Mouse (Mus musculus) limb, embryonic 15.5 days (tissue): ENCODE results near the gene Fahd1. TPM values are rescaled to one million over a fixed set of nuclear protein-coding genes. Genes with fewer than 3 reads are reported as not detected.

Source experiments
- ATAC-seq: fragments of 200-750 bp; cut with Nextera tagmentation; 2 replicates; pipeline ENCODE4 v1.8.0; 2017; ENCODE audit warnings: low read depth, moderate TSS enrichment; ENCODE audit not compliant: insufficient number of reproducible peaks, low FRiP score, low TSS enrichment
- H3K27ac ChIP-seq: fragments of 300-500 bp; sonication (generic); 2 replicates; pipeline ENCODE4 v1.5.1; 2015; ENCODE audit warnings: moderate library complexity, mild to moderate bottlenecking, inconsistent platforms
- H3K27me3 ChIP-seq: fragments of 300-500 bp; sonication (generic); 2 replicates; pipeline ENCODE4 v1.6.1; 2015; ENCODE audit warnings: inconsistent platforms
- H3K36me3 ChIP-seq: fragments of 300-500 bp; sonication (generic); 2 replicates; pipeline ENCODE4 v1.6.1; 2015; ENCODE audit warnings: inconsistent platforms
- H3K4me1 ChIP-seq: fragments of 300-500 bp; sonication (generic); 2 replicates; pipeline ENCODE4 v1.6.1; 2015; ENCODE audit warnings: inconsistent platforms
- H3K4me2 ChIP-seq: fragments of 300-500 bp; sonication (generic); 2 replicates; pipeline ENCODE4 v1.6.1; 2015; ENCODE audit warnings: mild to moderate bottlenecking, inconsistent platforms
- H3K4me3 ChIP-seq: fragments of 300-500 bp; sonication (generic); 2 replicates; pipeline ENCODE4 v1.5.1; 2015; ENCODE audit warnings: mild to moderate bottlenecking, inconsistent platforms
- H3K9ac ChIP-seq: fragments of 300-500 bp; sonication (generic); 2 replicates; pipeline ENCODE4 v1.6.1; 2015; ENCODE audit warnings: inconsistent platforms
- H3K9me3 ChIP-seq: fragments of 300-500 bp; sonication (generic); 2 replicates; pipeline ENCODE4 v1.6.1; 2016; ENCODE audit warnings: inconsistent platforms
- WGBS: fragments of 180-500 bp; shearing (Covaris S2); methylation state at CpG from one replicate; pipeline ENCODE4 v1.1.7; 2015; 5-methylcytosine and 5-hydroxymethylcytosine counted together
- polyA plus RNA-seq: library from polyadenylated mRNA; unstranded; fragments of >200 nt; fragmentation: Nextera tagmentation; extraction: Ambion mirVana; gene quantifications from 2 replicates; pipeline ENCODE4 v1.2.1, GENCODE M21; 2015

Gene Fahd1
- polyA plus RNA-seq, 1 experiment from 2014 or later, result 19.0 TPM

- H3K4me2 ChIP-seq, result no peak overlapping the region
- H3K36me3 ChIP-seq, result peaks cover 59% of the 10 kb centered on the region
- WGBS, result 92% methylated on average over 12 of the region's 12 CpGs
- H3K4me3 ChIP-seq, result no peak overlapping the region
- H3K9me3 ChIP-seq, result no peaks in the 10 kb centered on the region
- ATAC-seq, result no peak
- H3K9ac ChIP-seq, result no peak overlapping the region
- no peak overlapping the region for H3K27ac ChIP-seq
- H3K4me1 ChIP-seq, result peaks cover 49% of the 10 kb centered on the region
- no peaks in the 10 kb centered on the region for H3K27me3 ChIP-seq
Observed at GRCm38 (mm10) chr17:24892785-24893184, 42.6 kb upstream of the Fahd1 start.

- H3K36me3 ChIP-seq, result peaks cover 51% of the 10 kb centered on the region
- H3K9ac ChIP-seq, result no peak overlapping the region
- WGBS, result 85% methylated on average over 13 of the region's 13 CpGs
- H3K4me3 ChIP-seq, result no peak overlapping the region
- H3K4me1 ChIP-seq, result peaks cover 43% of the 10 kb centered on the region
- no peaks in the 10 kb centered on the region for H3K27me3 ChIP-seq
- no peak overlapping the region for H3K27ac ChIP-seq
- H3K9me3 ChIP-seq, result no peaks in the 10 kb centered on the region
- H3K4me2 ChIP-seq, result no peak overlapping the region
- ATAC-seq, result no peak
Observed at GRCm38 (mm10) chr17:24891321-24891720, 41.2 kb upstream of the Fahd1 start.

- WGBS, result 88% methylated on average over 19 of the region's 19 CpGs
- no peaks in the 10 kb centered on the region for H3K9me3 ChIP-seq
- H3K4me1 ChIP-seq, result peaks cover 41% of the 10 kb centered on the region
- H3K4me2 ChIP-seq, result no peak overlapping the region
- no peaks in the 10 kb centered on the region for H3K27me3 ChIP-seq
- no peak overlapping the region for H3K9ac ChIP-seq
- ATAC-seq, result no peak
- peaks cover 51% of the 10 kb centered on the region for H3K36me3 ChIP-seq
- no peak overlapping the region for H3K27ac ChIP-seq
- H3K4me3 ChIP-seq, result no peak overlapping the region
Observed at GRCm38 (mm10) chr17:24890151-24891092, 40.3 kb upstream of the Fahd1 start.

- H3K27ac ChIP-seq, result no peak overlapping the region
- ATAC-seq, result no peak
- H3K4me1 ChIP-seq, result peaks cover 39% of the 10 kb centered on the region
- 84% methylated on average over 3 of the region's 3 CpGs for WGBS
- H3K27me3 ChIP-seq, result no peaks in the 10 kb centered on the region
- H3K9ac ChIP-seq, result no peak overlapping the region
- peaks cover 59% of the 10 kb centered on the region for H3K36me3 ChIP-seq
- H3K4me3 ChIP-seq, result no peak overlapping the region
- H3K4me2 ChIP-seq, result no peak overlapping the region
- no peaks in the 10 kb centered on the region for H3K9me3 ChIP-seq
Observed at GRCm38 (mm10) chr17:24888862-24889261, 38.7 kb upstream of the Fahd1 start.

GRCm38 (mm10) chr17:24887291-24888080 is 37.3 kb upstream of the Fahd1 start:
- 57% methylated on average over 18 of the region's 18 CpGs for WGBS
- H3K4me1 ChIP-seq, result peaks cover 34% of the 10 kb centered on the region
- ATAC-seq, result no peak
- peak overlapping the region; percentile 95 for H3K4me3 ChIP-seq
- no peak overlapping the region for H3K27ac ChIP-seq
- peak overlapping the region; percentile 89 for H3K9ac ChIP-seq
- peak overlapping the region; percentile 89 for H3K4me2 ChIP-seq
- H3K27me3 ChIP-seq, result no peaks in the 10 kb centered on the region
- peaks cover 59% of the 10 kb centered on the region for H3K36me3 ChIP-seq
- H3K9me3 ChIP-seq, result no peaks in the 10 kb centered on the region

GRCm38 (mm10) chr17:24886932-24887271 is 36.7 kb upstream of the Fahd1 start:
- H3K9me3 ChIP-seq, result no peaks in the 10 kb centered on the region
- H3K9ac ChIP-seq, result peak overlapping the region; percentile 89
- H3K36me3 ChIP-seq, result peaks cover 59% of the 10 kb centered on the region
- no peaks in the 10 kb centered on the region for H3K27me3 ChIP-seq
- H3K4me1 ChIP-seq, result peaks cover 34% of the 10 kb centered on the region
- H3K4me2 ChIP-seq, result peak overlapping the region; percentile 89
- H3K4me3 ChIP-seq, result peak overlapping the region; percentile 95
- ATAC-seq, result 0 out of 2 replicates have a peak, but pooled peaks have one; percentile 1
- under 1% methylated on average over 18 of the region's 18 CpGs for WGBS
- peak overlapping the region; percentile 57 for H3K27ac ChIP-seq

DNA sequence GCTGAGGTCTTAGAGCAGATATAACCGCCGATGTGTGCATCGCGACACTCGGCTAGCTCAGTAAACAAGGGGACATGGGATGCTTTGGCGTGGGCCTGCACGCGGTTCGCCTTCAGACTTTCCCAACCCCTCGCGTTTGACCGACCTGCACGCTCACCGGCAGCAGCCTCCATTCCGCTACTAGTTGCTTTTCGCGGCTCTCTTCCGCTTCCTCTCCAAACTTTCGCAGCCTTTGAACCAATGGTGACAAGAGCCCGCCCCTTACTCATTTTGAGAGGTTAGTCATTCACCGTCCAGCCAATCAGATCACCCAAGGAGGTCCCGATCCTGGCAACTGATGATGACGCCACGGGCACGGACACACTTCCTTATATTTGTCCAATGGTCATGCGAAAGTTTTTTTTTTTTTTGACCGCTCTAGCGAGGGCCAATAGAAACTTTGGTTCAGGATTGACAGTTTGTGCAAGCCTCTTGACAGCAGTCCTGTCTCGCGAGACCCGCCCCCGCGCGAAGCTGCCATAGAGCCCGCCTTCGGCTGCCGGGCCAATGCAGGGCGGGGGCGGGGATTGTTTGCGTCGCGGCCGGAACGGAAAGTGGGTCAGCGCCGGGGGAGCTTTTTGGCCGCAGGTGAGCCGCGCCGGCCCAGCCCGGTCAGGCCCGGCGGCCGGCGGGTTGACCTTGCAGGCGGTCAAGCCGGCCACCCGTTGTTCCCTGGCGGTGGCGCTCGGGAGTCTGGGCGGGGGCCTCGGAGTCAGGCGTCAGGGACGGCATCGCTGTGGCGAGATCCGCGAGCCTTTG is 36.2 kb upstream of the Fahd1 start, which contains the start of the genes Nubp2 and Spsb3:
Gene Nubp2 (minus strand): TSS at position 216 of the 798 bp plus-strand sequence.
Gene Spsb3 (plus strand): TSS at position 510 of the 798 bp plus-strand sequence.
- Histone ChIP-seq H3K4me3 (peak within 1 kb of the TSS; percentile 95), H3K27me3 (no peaks in the 10 kb centered on the region), H3K36me3 (peaks cover 54% of the 10 kb centered on the region), H3K27ac (peak within 1 kb of the TSS; percentile 57), H3K9me3 (no peaks in the 10 kb centered on the region), H3K9ac (peak within 1 kb of the TSS; percentile 89), H3K4me1 (peaks cover 34% of the 10 kb centered on the region), H3K4me2 (peak within 1 kb of the TSS; percentile 89)
- under 1% methylated on average over 69 of the region's 69 CpGs for WGBS
- peak; percentile 95 for ATAC-seq

DNA sequence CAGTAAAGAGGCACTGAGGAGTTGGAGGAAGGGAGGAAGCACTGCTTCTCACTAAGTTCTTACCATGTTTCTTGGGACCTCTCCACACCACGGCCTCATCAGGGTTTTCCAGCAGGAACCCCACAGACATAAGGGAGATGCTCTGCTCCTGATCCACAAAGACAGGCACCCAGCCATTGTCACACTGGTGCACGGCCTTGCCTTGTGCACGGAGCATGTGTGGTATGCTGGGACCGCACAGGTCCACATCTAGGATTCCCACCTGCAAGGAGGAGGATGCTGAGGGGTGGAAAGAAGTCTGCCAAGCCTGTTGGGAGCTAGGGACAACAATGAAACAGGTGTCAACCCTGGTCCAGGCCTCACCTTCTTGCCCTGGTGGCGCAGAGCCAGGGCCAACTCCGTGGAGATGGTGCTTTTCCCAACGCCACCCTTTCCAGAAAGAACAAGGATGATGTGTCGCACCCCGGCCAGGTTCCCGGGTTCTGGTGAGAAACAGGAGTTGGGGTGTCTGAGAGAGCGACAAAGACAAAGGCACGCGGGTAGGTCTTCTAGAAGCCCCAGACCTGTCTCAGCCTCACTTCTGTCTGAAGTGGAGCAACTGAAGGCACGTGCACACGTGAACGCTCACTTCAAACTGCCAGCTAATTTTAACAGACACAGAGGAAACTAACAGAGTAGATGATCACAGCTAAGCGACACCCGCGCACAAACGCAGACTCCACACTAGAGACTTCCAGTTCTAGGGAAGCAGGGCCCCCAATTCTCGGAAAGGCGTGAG is 35.4 kb upstream of the Fahd1 start:
- peak overlapping the region; percentile 95 for H3K4me3 ChIP-seq
- H3K27me3 ChIP-seq, result no peaks in the 10 kb centered on the region
- no peak overlapping the region for H3K27ac ChIP-seq
- no peaks in the 10 kb centered on the region for H3K9me3 ChIP-seq
- no peak for ATAC-seq
- H3K4me1 ChIP-seq, result peaks cover 34% of the 10 kb centered on the region
- peak overlapping the region; percentile 74 for H3K4me2 ChIP-seq
- H3K36me3 ChIP-seq, result peaks cover 46% of the 10 kb centered on the region
- 22% methylated on average over 22 of the region's 22 CpGs for WGBS
- H3K9ac ChIP-seq, result peak overlapping the region; percentile 61

DNA sequence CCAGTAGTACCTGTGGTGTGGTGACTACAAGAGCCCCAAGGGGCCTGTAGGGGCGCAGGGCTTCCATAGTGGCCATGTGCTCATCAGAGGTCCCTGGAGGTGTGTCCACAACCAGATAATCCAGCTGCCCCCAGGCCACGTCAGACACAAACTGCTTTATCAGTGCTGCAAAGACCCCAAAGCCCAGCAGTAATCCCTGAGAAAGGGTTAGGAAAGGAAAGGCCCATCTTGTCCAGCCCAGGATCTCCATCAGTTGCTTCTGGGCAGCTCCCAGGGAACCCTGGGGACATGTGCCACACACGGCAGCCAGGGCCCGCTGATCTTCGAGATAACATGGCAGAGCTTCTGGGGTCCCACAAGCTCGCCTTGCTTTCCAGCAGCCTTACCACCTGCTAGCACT is 34.2 kb upstream of the Fahd1 start:
- H3K4me3 ChIP-seq, result no peak overlapping the region
- H3K4me2 ChIP-seq, result no peak overlapping the region
- no peaks in the 10 kb centered on the region for H3K9me3 ChIP-seq
- no peaks in the 10 kb centered on the region for H3K27me3 ChIP-seq
- no peak overlapping the region for H3K9ac ChIP-seq
- ATAC-seq, result no peak
- H3K36me3 ChIP-seq, result peaks cover 34% of the 10 kb centered on the region
- 88% methylated on average over 6 of the region's 6 CpGs for WGBS
- no peak overlapping the region for H3K27ac ChIP-seq
- H3K4me1 ChIP-seq, result peaks cover 34% of the 10 kb centered on the region

GRCm38 (mm10) chr17:24881738-24882440 is 31.7 kb upstream of the Fahd1 start:
- Histone ChIP-seq H3K36me3 (peaks cover 26% of the 10 kb centered on the region), H3K9me3 (no peaks in the 10 kb centered on the region), H3K27ac (no peak overlapping the region), H3K4me1 (peaks cover 23% of the 10 kb centered on the region), H3K4me2 (no peak overlapping the region), H3K4me3 (no peak overlapping the region), H3K27me3 (no peaks in the 10 kb centered on the region), H3K9ac (no peak overlapping the region)
- WGBS, result 51% methylated on average over 7 of the region's 7 CpGs
- ATAC-seq, result no peak
